Mouse (Mus musculus) thymus, postnatal 0 days (tissue): ENCODE data around the gene Tgm2. TPM values are rescaled to one million over a fixed set of nuclear protein-coding genes. Genes with fewer than 3 reads are reported as not detected.

ENCODE experiments used
- DNase-seq: peaks from one replicate; pipeline ENCODE4 v3.0.0-alpha.2; 2015; ENCODE audit warnings: low spot score
- polyA plus RNA-seq: library from polyadenylated mRNA; unstranded; fragments of >200 nt; fragmentation: Nextera tagmentation; extraction: Ambion mirVana; gene quantifications from 2 replicates; pipeline ENCODE4 v1.2.1, GENCODE M21; 2015

Gene Tgm2
- polyA plus RNA-seq, 1 experiment from 2014 or later = 8.5 TPM

GRCm38 (mm10) chr2:158071633-158071995 lies 74.6 kb downstream of the Tgm2 start:
- no peak for DNase-seq

GRCm38 (mm10) chr2:158070885-158071632 lies 75.2 kb downstream of the Tgm2 start:
- no peak for DNase-seq

- no peak for DNase-seq
These were observed 77.7 kb downstream of the Tgm2 start for GRCm38 (mm10) chr2:158068444-158068971.

- no peak for DNase-seq
These were observed 78.9 kb downstream of the Tgm2 start for GRCm38 (mm10) chr2:158067260-158067824.

- no peak for DNase-seq
These were observed 79.8 kb downstream of the Tgm2 start for GRCm38 (mm10) chr2:158066456-158066855.

Other genes starting within 250 kb of the Tgm2 start
- gene Vstm2l, start 231.8 kb downstream of the Tgm2 start, polyA plus RNA-seq = not detected in 2 replicates
- gene Tti1, start 118.0 kb downstream of the Tgm2 start, polyA plus RNA-seq = 18.9 and 22.0 TPM in 2 replicates
- 39.6 and 47.8 TPM in 2 replicates for gene Rprd1b, start 117.9 kb downstream of the Tgm2 start, polyA plus RNA-seq
- gene D630003M21Rik, start 82.8 kb upstream of the Tgm2 start, polyA plus RNA-seq = 0.35 and 0.47 TPM in 2 replicates
- gene Bpi, start 111.7 kb upstream of the Tgm2 start, polyA plus RNA-seq = 0.08 TPM in 1 of 2 replicates, not detected in the other
- 3.2 and 4.9 TPM in 2 replicates for gene Lbp, start 160.1 kb upstream of the Tgm2 start, polyA plus RNA-seq
- gene Snhg11, start 229.2 kb upstream of the Tgm2 start, polyA plus RNA-seq = 4.1 and 6.4 TPM in 2 replicates